Mouse (Mus musculus): ENCODE data around the gene Olfr1148.

The Olfr1148 gene

GRCm38 (mm10) chr2:87830233-87830632 is at the start of gene Olfr1148:
TSS of gene Olfr1148 (plus strand) at chr2:87830533.
- DNase-seq (ENCODE audit: low spot score), result no peak

DNA sequence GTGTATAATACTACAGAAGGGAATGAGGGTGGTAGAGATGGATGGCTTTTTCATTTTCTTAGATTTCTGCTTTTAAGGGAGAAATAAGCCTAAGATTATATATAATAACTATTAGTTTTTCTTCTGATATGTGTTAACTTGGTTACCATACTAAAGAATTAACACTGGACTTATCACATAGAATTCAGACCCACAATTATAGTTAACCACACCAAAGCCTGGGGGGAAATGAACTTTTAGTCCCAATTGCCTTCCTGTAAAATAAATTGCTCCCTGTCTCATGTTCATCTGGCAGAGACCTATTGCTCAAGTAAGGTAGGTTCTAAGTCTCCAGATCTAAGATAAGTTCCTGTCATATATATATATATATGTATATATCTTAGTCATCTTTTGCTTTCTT is 30.0 kb upstream of the Olfr1148 start, which contains the start of gene Olfr1143:
Olfr1143 (plus strand) TSS at position 301 of the 400 bp plus-strand sequence.
- DNase-seq (ENCODE audit: low spot score), result no peak

DNA sequence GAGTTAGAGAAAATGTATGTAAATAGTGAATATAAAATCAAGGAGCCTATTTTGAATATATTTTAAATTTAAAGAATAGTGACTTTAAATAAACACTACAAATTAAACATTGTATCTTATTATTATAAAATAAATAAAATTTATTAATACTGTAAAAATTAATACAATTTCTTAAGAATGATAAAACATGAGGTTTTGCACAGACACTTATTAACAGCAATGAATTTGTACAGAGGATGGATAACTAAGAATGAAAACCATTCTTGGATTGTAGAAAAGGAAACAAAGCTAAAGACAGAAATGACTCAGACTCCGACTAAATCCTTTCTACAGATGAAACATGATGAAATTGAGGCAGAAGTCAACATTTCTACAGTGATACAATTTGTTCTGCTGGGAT is 20.8 kb upstream of the Olfr1148 start, which contains the start of gene Olfr1145:
Olfr1145 (plus strand) TSS at position 301 of the 400 bp plus-strand sequence.
- DNase-seq (ENCODE audit: low spot score), result no peak

DNA sequence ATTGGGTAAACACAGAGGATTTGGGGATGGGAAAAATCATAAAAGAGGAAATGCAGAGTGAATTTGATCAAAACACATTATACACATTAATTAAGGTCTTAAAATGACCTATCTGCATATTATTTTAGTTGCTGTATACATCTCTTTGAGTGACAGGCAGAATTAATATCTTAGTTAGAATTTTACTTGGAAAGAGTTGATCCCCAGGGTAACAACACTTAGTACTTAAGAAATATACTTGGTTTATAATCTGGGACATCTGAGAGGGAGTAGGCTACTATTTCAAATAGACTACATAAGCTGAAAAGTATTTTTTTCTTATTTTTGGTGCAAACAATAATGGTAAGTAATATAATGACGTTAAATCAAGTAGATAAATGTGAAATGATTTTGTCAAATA is 13.4 kb downstream of the Olfr1148 start, which contains the start of gene Olfr1150-ps1:
Olfr1150-ps1 (plus strand) TSS at position 301 of the 400 bp plus-strand sequence.
- DNase-seq (ENCODE audit: low spot score), result no peak

DNA sequence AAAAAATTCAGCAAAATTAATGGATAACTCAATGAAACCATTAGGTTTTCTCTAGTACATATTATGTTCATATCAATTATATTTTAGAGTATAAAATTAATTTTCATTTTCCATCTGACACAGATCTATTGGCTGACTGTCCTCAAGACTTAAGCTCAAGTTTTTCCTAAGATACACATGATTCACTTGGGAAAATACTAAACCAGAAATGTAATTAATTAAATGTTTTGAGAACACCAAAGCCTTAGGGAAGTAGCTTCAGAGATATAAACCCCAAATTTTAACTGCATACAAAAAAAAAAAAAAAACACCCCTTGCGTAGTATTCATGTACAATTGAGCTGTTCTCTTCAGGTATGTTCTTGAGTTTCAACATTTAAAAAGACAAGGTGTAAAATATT is 25.2 kb downstream of the Olfr1148 start, which contains the start of gene Olfr1151:
Olfr1151 (plus strand) TSS at position 301 of the 400 bp plus-strand sequence.
- no peak for DNase-seq (ENCODE audit: low spot score)

- DNase-seq (ENCODE audit: low spot score), result no peak
Observed at GRCm38 (mm10) chr2:87866192-87866591, 35.9 kb downstream of the Olfr1148 start, which contains the start of gene Olfr1152. TSS of gene Olfr1152 (plus strand) at chr2:87866492.
